Mouse (Mus musculus) heart, postnatal 0 days (tissue): ENCODE measurements around the gene Asb7. TPM values are rescaled to one million over a fixed set of nuclear protein-coding genes. Genes with fewer than 3 reads are reported as not detected.
A peak's percentile ranks its signal among the peaks of the same experiment; 100 is the strongest.

Experiments used
- ATAC-seq: fragments of 200-750 bp; cut with Nextera tagmentation; 2 replicates; pipeline ENCODE4 v1.8.0; 2017; ENCODE audit warnings: low read depth, moderate number of reproducible peaks, moderate library complexity; ENCODE audit not compliant: insufficient read depth
- DNase-seq: peaks from one replicate; pipeline ENCODE4 v3.0.0-alpha.2; 2016; ENCODE audit warnings: low spot score
- H3K27ac ChIP-seq: fragments of 300-500 bp; sonication (generic); 2 replicates; pipeline ENCODE4 v1.5.1; 2014; ENCODE audit warnings: low read depth, mild to moderate bottlenecking
- H3K27me3 ChIP-seq: fragments of 300-500 bp; sonication (generic); 2 replicates; pipeline ENCODE4 v1.6.1; 2014; ENCODE audit warnings: low read length, mixed read lengths; ENCODE audit not compliant: control insufficient read depth, insufficient read depth
- H3K36me3 ChIP-seq: fragments of 300-500 bp; sonication (generic); replicated peaks from 2 replicates; pipeline ENCODE4 v1.6.1; 2014; ENCODE audit warnings: low read length, mixed read lengths; ENCODE audit not compliant: control insufficient read depth, insufficient read depth
- H3K4me1 ChIP-seq: fragments of 300-500 bp; sonication (generic); 2 replicates; pipeline ENCODE4 v1.6.1; 2014; ENCODE audit warnings: antibody characterized with exemption; ENCODE audit not compliant: control insufficient read depth, insufficient read depth
- H3K4me2 ChIP-seq: fragments of 300-500 bp; sonication (generic); 2 replicates; pipeline ENCODE4 v1.6.1; 2014; ENCODE audit warnings: low read depth, mild to moderate bottlenecking, low read length, moderate library complexity
- H3K4me3 ChIP-seq: fragments of 300-500 bp; sonication (generic); 2 replicates; pipeline ENCODE4 v1.5.1; 2014; ENCODE audit warnings: low read depth, low read length
- H3K9ac ChIP-seq: fragments of 300-500 bp; sonication (generic); replicated peaks from 2 replicates; pipeline ENCODE4 v1.6.1; 2014; ENCODE audit warnings: low read depth, low read length, mixed read lengths
- H3K9me3 ChIP-seq: fragments of 300-500 bp; sonication (generic); replicated peaks from 2 replicates; pipeline ENCODE4 v1.6.1; 2016; ENCODE audit warnings: low read length; ENCODE audit not compliant: control insufficient read depth
- CTCF ChIP-seq: IDR thresholded peaks from 2 replicates; pipeline ENCODE4 v1.5.1; 2016; ENCODE audit warnings: antibody characterized with exemption, control low read depth, low read depth
- EP300 ChIP-seq: IDR thresholded peaks from 2 replicates; pipeline ENCODE4 v1.6.1; 2016; ENCODE audit warnings: antibody characterized with exemption, low read depth
- WGBS: fragments of 180-500 bp; shearing (Covaris S2); extraction: QIAGEN DNeasy Blood & Tissue Kit; methylation state at CpG from one replicate; pipeline ENCODE4 v1.1.7; 2014; 5-methylcytosine and 5-hydroxymethylcytosine counted together
- polyA plus RNA-seq: library from polyadenylated mRNA; unstranded; fragments of >200 nt; fragmentation: Nextera tagmentation; extraction: Ambion mirVana; gene quantifications from 2 replicates; pipeline ENCODE4 v1.2.1, GENCODE M21; 2015
- total RNA-seq: library from RNA; depleted of rRNA; stranded (reverse); fragments of >200 nt; gene quantifications from 2 replicates; pipeline ENCODE4 v1.2.3, GENCODE M21; 2014; ENCODE audit warnings: low replicate concordance; rRNA removed

The Asb7 gene
- total and polyA plus RNA-seq, 2 experiments from 2014 or later = 6.5 to 10.8 TPM

DNA sequence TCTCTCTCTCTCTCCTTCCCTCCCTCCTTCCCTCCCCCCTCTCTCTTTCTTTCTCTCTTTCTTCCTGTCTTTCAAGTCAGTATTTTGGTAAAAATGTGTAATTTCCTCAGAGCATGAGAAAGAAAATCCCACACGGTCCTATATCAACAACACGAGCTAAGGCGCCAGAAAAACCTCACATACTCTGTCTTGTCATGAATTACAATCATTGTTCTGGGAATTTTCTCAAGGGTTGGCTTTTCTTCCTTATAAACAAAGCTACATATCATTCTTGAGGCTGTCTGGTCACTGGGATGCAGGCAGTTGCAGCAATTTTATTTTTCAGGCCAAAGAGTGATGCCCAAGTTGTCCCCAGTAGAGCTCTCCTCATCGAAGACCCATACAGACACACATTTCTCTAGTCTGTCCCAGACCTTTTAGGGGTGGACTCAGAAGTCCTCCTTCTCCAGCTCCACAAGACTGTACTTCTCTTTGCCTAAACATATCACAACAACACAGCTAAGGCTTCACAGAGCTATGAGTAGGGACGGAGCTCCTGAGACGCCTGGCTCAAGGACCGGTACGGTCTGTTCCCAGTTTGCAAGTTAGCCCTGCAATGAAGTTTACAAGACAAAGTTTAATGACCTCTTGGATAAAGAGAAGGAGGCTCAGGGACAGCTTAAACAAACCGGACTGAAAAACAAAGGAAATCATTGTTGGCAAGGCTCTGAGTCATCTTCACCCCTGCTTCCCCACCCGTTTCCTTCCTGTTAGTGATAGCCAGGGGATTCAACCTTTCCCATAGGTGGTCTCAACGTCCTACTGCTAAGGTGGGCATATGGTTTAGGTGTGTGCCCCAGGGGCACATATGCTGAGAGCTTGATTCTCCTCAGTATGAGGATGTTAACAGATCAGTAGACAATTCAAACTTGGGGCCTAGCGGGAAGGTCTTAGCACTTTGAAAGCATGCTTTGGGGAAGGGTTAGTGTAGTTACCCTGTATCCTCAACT, 88.5 kb downstream of the Asb7 start:
- no peak overlapping the region for H3K9ac ChIP-seq
- TF ChIP-seq CTCF (no peak), EP300 (no peak)
- H3K9me3 ChIP-seq = no peaks in the 10 kb centered on the region
- H3K4me2 ChIP-seq = no peak overlapping the region
- no peaks in the 10 kb centered on the region for H3K27me3 ChIP-seq
- no peak overlapping the region for H3K4me3 ChIP-seq
- DNase-seq (peak; percentile 30), ATAC-seq (no peak)
- H3K4me1 ChIP-seq = no peaks in the 10 kb centered on the region
- 58% methylated on average over 12 of the region's 12 CpGs for WGBS
- H3K27ac ChIP-seq = peak overlapping the region; percentile 38; the same call in 1 of the 2 replicates
- no peaks in the 10 kb centered on the region for H3K36me3 ChIP-seq

DNA sequence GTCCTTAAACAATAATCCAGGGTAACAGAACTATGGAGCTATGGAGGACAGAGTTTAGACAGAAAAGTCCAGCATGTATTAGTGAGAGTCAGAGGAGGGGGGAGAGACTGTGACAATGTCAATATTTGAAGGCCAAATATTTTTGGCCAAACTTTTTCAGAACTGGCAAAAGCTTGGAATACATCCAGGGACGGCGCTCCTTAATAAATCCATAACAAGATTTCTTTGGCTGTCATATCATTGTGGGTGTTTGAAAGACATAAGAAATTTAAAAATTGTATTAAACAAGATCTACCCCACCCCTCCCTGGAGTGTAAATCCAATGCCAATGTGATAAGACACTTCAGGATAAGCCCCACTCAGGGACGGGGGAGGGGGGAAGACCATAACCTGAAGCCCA, 89.3 kb downstream of the Asb7 start:
- Histone ChIP-seq H3K9ac (no peak overlapping the region), H3K4me2 (no peak overlapping the region), H3K27ac (peak overlapping the region; percentile 38; the same call in 1 of the 2 replicates), H3K4me1 (no peaks in the 10 kb centered on the region), H3K4me3 (no peak overlapping the region), H3K9me3 (no peaks in the 10 kb centered on the region), H3K36me3 (no peaks in the 10 kb centered on the region), H3K27me3 (no peaks in the 10 kb centered on the region)
- no peak for TF ChIP-seq CTCF
- TF ChIP-seq EP300 = no peak
- ATAC-seq = no peak
- WGBS = 62% methylated on average over 3 of the region's 3 CpGs
- no peak for DNase-seq

DNA sequence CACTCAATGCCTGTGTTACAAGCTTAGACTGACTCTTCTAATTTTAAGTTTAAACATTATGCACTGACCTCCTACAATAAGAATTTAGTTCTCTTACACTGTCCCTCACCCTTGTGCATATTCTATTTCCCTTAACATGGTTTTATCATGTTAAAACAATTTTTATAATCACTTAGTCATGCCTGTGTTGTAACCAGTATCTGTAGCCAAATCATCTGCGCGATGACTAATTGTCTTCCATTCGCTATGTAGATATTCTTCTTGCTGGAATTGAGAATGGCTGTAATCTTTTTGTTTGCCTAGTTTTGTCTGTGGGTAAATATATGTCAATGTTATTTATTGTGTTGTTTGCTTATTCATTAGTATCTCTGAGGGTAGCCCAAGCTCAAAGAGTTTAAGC, 91.5 kb downstream of the Asb7 start:
- no peak for TF ChIP-seq CTCF
- TF ChIP-seq EP300 = no peak
- Histone ChIP-seq H3K4me1 (no peaks in the 10 kb centered on the region), H3K4me3 (no peak overlapping the region), H3K36me3 (no peaks in the 10 kb centered on the region), H3K27ac (no peak overlapping the region), H3K27me3 (no peaks in the 10 kb centered on the region), H3K9me3 (no peaks in the 10 kb centered on the region), H3K4me2 (no peak overlapping the region), H3K9ac (no peak overlapping the region)
- WGBS = 94% methylated on average over 3 of the region's 3 CpGs
- ATAC-seq (no peak), DNase-seq (no peak)

Other genes with a start within 250 kb of the Asb7 start
- gene Lins1, start 293 bp upstream of the Asb7 start, total RNA-seq = 2.1 and 18.5 TPM in 2 replicates
- gene Lins1, start 293 bp upstream of the Asb7 start, polyA plus RNA-seq = 4.4 and 5.6 TPM in 2 replicates
- 1.3 and 9.5 TPM in 2 replicates for gene Cers3, start 53.9 kb upstream of the Asb7 start, total RNA-seq
- 0.19 and 0.22 TPM in 2 replicates for gene Cers3, start 53.9 kb upstream of the Asb7 start, polyA plus RNA-seq
- gene Adamts17, start 150.1 kb upstream of the Asb7 start, total RNA-seq = 6.5 and 9.0 TPM in 2 replicates
- gene Adamts17, start 150.1 kb upstream of the Asb7 start, polyA plus RNA-seq = 1.9 and 2.9 TPM in 2 replicates